Mouse (Mus musculus) cerebellum, adult 11 months (tissue): Measurements from ENCODE around the gene Ncoa3.
"Not testable (repeated sequence)": the region's sequence is repeated elsewhere in the genome, so short reads cannot be mapped to it uniquely, and the experiment has no call there.

Experiments used
- DNase-seq: peaks from one replicate; pipeline ENCODE4 v3.0.0; 2022

Gene Ncoa3

GRCm38 (mm10) chr2:165992270-165993172 is at the start of gene Ncoa3:
TSS of gene Ncoa3 (plus strand) at chr2:165992636.
- peak; percentile 88 for DNase-seq

- no peak for DNase-seq
These were observed 49.3 kb upstream of the Ncoa3 start for GRCm38 (mm10) chr2:165943113-165943512.

- no peak for DNase-seq
These were observed 47.7 kb upstream of the Ncoa3 start for GRCm38 (mm10) chr2:165944576-165945351.

GRCm38 (mm10) chr2:165946046-165946564 is 46.3 kb upstream of the Ncoa3 start:
- no peak for DNase-seq

- DNase-seq, result no peak
These were observed 44.4 kb upstream of the Ncoa3 start for GRCm38 (mm10) chr2:165948007-165948406.

GRCm38 (mm10) chr2:165948785-165949184 is 43.7 kb upstream of the Ncoa3 start:
- not testable (repeated sequence) for DNase-seq

GRCm38 (mm10) chr2:165949719-165950118 is 42.7 kb upstream of the Ncoa3 start:
- DNase-seq, result no peak

- DNase-seq, result no peak
These were observed 40.9 kb upstream of the Ncoa3 start for GRCm38 (mm10) chr2:165951432-165952068.

- no peak for DNase-seq
These were observed 37.6 kb upstream of the Ncoa3 start for GRCm38 (mm10) chr2:165954872-165955271.

GRCm38 (mm10) chr2:165955386-165955785 is 37.0 kb upstream of the Ncoa3 start:
- no peak for DNase-seq

- no peak for DNase-seq
These were observed 36.2 kb upstream of the Ncoa3 start for GRCm38 (mm10) chr2:165956096-165956740.

- no peak for DNase-seq
These were observed 35.1 kb upstream of the Ncoa3 start for GRCm38 (mm10) chr2:165957257-165957828.

- DNase-seq, result no peak
These were observed 33.9 kb upstream of the Ncoa3 start for GRCm38 (mm10) chr2:165958556-165958955.

GRCm38 (mm10) chr2:165960695-165961094 is 31.7 kb upstream of the Ncoa3 start:
- DNase-seq, result no peak

GRCm38 (mm10) chr2:165962824-165963223 is 29.6 kb upstream of the Ncoa3 start:
- DNase-seq, result no peak

- DNase-seq, result no peak
These were observed 28.3 kb upstream of the Ncoa3 start for GRCm38 (mm10) chr2:165964121-165964520.

GRCm38 (mm10) chr2:165967076-165967475 is 25.4 kb upstream of the Ncoa3 start:
- no peak for DNase-seq

GRCm38 (mm10) chr2:165967823-165968555 is 24.4 kb upstream of the Ncoa3 start:
- no peak for DNase-seq

- no peak for DNase-seq
These were observed 23.6 kb upstream of the Ncoa3 start for GRCm38 (mm10) chr2:165968876-165969275.

GRCm38 (mm10) chr2:165969391-165969790 is 23.0 kb upstream of the Ncoa3 start:
- no peak for DNase-seq

GRCm38 (mm10) chr2:165969961-165970360 is 22.5 kb upstream of the Ncoa3 start:
- no peak for DNase-seq
